Mouse (Mus musculus) neural tube, embryonic 15.5 days (tissue): Measurements from ENCODE around the gene Tex29. TPM values are rescaled to one million over a fixed set of nuclear protein-coding genes. Genes with fewer than 3 reads are reported as not detected.

Source experiments
- ATAC-seq: fragments of 200-750 bp; cut with Nextera tagmentation; 2 replicates; pipeline ENCODE4 v1.8.0; 2017; ENCODE audit warnings: mild to moderate bottlenecking, moderate TSS enrichment, moderate library complexity; ENCODE audit not compliant: low FRiP score
- H3K27ac ChIP-seq: fragments of 300-500 bp; sonication (generic); replicated peaks from 2 replicates; pipeline ENCODE4 v1.5.1; 2015; ENCODE audit warnings: mild to moderate bottlenecking, inconsistent platforms
- H3K27me3 ChIP-seq: fragments of 300-500 bp; sonication (generic); replicated peaks from 2 replicates; pipeline ENCODE4 v1.6.1; 2015; ENCODE audit warnings: inconsistent platforms
- H3K36me3 ChIP-seq: fragments of 300-500 bp; sonication (generic); 2 replicates; pipeline ENCODE4 v1.6.1; 2015; ENCODE audit warnings: inconsistent platforms
- H3K4me1 ChIP-seq: fragments of 300-500 bp; sonication (generic); 2 replicates; pipeline ENCODE4 v1.6.1; 2015; ENCODE audit warnings: inconsistent platforms
- H3K4me2 ChIP-seq: fragments of 300-500 bp; sonication (generic); 2 replicates; pipeline ENCODE4 v1.6.1; 2015; ENCODE audit warnings: inconsistent platforms, mild to moderate bottlenecking, moderate library complexity
- H3K4me3 ChIP-seq: fragments of 300-500 bp; sonication (generic); replicated peaks from 2 replicates; pipeline ENCODE4 v1.5.1; 2015; ENCODE audit warnings: mild to moderate bottlenecking, inconsistent platforms
- H3K9ac ChIP-seq: fragments of 300-500 bp; sonication (generic); replicated peaks from 2 replicates; pipeline ENCODE4 v1.6.1; 2015; ENCODE audit warnings: mild to moderate bottlenecking, inconsistent platforms
- H3K9me3 ChIP-seq: fragments of 300-500 bp; sonication (generic); replicated peaks from 2 replicates; pipeline ENCODE4 v1.6.1; 2016; ENCODE audit warnings: inconsistent platforms
- WGBS: fragments of 180-500 bp; shearing (Covaris S2); methylation state at CpG from one replicate; pipeline ENCODE4 v1.1.7; 2015; ENCODE audit warnings: mixed read lengths; 5-methylcytosine and 5-hydroxymethylcytosine counted together
- polyA plus RNA-seq: library from polyadenylated mRNA; unstranded; fragments of >200 nt; fragmentation: Nextera tagmentation; extraction: Ambion mirVana; gene quantifications from 2 replicates; pipeline ENCODE4 v1.2.1, GENCODE M21; 2015

Gene Tex29
- 0.61 and 0.67 TPM in 2 replicates for polyA plus RNA-seq

GRCm38 (mm10) chr8:11840174-11840573, at the start of gene Tex29:
TSS of gene Tex29 (plus strand) at chr8:11840474.
- H3K4me2 ChIP-seq = no peak within 1 kb of the TSS
- H3K27ac ChIP-seq = peak within 1 kb of the TSS; percentile 55
- H3K36me3 ChIP-seq = peaks cover 6% of the 10 kb centered on the region
- H3K27me3 ChIP-seq = no peaks in the 10 kb centered on the region
- peaks cover 26% of the 10 kb centered on the region for H3K4me1 ChIP-seq
- ATAC-seq = no peak
- H3K9ac ChIP-seq = no peak within 1 kb of the TSS
- WGBS = 85% methylated on average over 5 of the region's 5 CpGs
- H3K9me3 ChIP-seq = no peaks in the 10 kb centered on the region
- H3K4me3 ChIP-seq = no peak within 1 kb of the TSS

GRCm38 (mm10) chr8:11794956-11795355, 45.3 kb upstream of the Tex29 start:
- no peak overlapping the region for H3K9ac ChIP-seq
- no peak overlapping the region for H3K4me3 ChIP-seq
- no peaks in the 10 kb centered on the region for H3K9me3 ChIP-seq
- H3K4me2 ChIP-seq = no peak overlapping the region
- peaks cover 19% of the 10 kb centered on the region for H3K4me1 ChIP-seq
- H3K36me3 ChIP-seq = peaks cover 33% of the 10 kb centered on the region
- no peak overlapping the region for H3K27ac ChIP-seq
- no peak for ATAC-seq
- H3K27me3 ChIP-seq = no peaks in the 10 kb centered on the region

GRCm38 (mm10) chr8:11797128-11797527, 43.1 kb upstream of the Tex29 start:
- H3K4me3 ChIP-seq = no peak overlapping the region
- no peak overlapping the region for H3K9ac ChIP-seq
- no peak overlapping the region for H3K4me2 ChIP-seq
- peak; percentile 68 for ATAC-seq
- H3K36me3 ChIP-seq = peaks cover 32% of the 10 kb centered on the region
- H3K4me1 ChIP-seq = peaks cover 19% of the 10 kb centered on the region
- H3K9me3 ChIP-seq = no peaks in the 10 kb centered on the region
- no peaks in the 10 kb centered on the region for H3K27me3 ChIP-seq
- H3K27ac ChIP-seq = peak overlapping the region; percentile 63; the same call in 1 of the 2 replicates
- WGBS = 80% methylated on average over 8 of the region's 8 CpGs

- H3K4me2 ChIP-seq = no peak overlapping the region
- WGBS = 68% methylated on average over 14 of the region's 14 CpGs
- H3K9me3 ChIP-seq = no peaks in the 10 kb centered on the region
- H3K36me3 ChIP-seq = peaks cover 31% of the 10 kb centered on the region
- peaks cover 19% of the 10 kb centered on the region for H3K4me1 ChIP-seq
- no peak overlapping the region for H3K4me3 ChIP-seq
- ATAC-seq = peak; percentile 53; the same call in 1 of the 2 replicates
- H3K9ac ChIP-seq = no peak overlapping the region
- peak overlapping the region; percentile 63 for H3K27ac ChIP-seq
- no peaks in the 10 kb centered on the region for H3K27me3 ChIP-seq
Observed at GRCm38 (mm10) chr8:11797729-11798479, 42.4 kb upstream of the Tex29 start.

GRCm38 (mm10) chr8:11798480-11798867, 41.8 kb upstream of the Tex29 start:
- Histone ChIP-seq H3K4me1 (peaks cover 19% of the 10 kb centered on the region), H3K27me3 (no peaks in the 10 kb centered on the region), H3K27ac (peak overlapping the region; percentile 63), H3K36me3 (peaks cover 30% of the 10 kb centered on the region), H3K9ac (no peak overlapping the region), H3K4me3 (no peak overlapping the region), H3K9me3 (no peaks in the 10 kb centered on the region), H3K4me2 (no peak overlapping the region)
- 0 out of 2 replicates have a peak, but pooled peaks have one; percentile 28 for ATAC-seq
- 84% methylated on average over 4 of the region's 4 CpGs for WGBS

- peaks cover 19% of the 10 kb centered on the region for H3K4me1 ChIP-seq
- ATAC-seq = no peak
- H3K36me3 ChIP-seq = peaks cover 32% of the 10 kb centered on the region
- no peak overlapping the region for H3K4me2 ChIP-seq
- H3K9me3 ChIP-seq = no peaks in the 10 kb centered on the region
- H3K27me3 ChIP-seq = no peaks in the 10 kb centered on the region
- no peak overlapping the region for H3K4me3 ChIP-seq
- WGBS = 93% methylated on average over 3 of the region's 3 CpGs
- H3K9ac ChIP-seq = no peak overlapping the region
- H3K27ac ChIP-seq = no peak overlapping the region
Observed at GRCm38 (mm10) chr8:11799098-11799497, 41.2 kb upstream of the Tex29 start.

GRCm38 (mm10) chr8:11800481-11800880, 39.8 kb upstream of the Tex29 start:
- Histone ChIP-seq H3K4me3 (no peak overlapping the region), H3K4me2 (no peak overlapping the region), H3K36me3 (peaks cover 31% of the 10 kb centered on the region), H3K4me1 (peaks cover 13% of the 10 kb centered on the region; the same call in 1 of the 2 replicates), H3K9ac (no peak overlapping the region), H3K27me3 (no peaks in the 10 kb centered on the region), H3K27ac (no peak overlapping the region), H3K9me3 (no peaks in the 10 kb centered on the region)
- ATAC-seq = no peak
- 85% methylated on average over 7 of the region's 7 CpGs for WGBS

GRCm38 (mm10) chr8:11801571-11801970, 38.7 kb upstream of the Tex29 start:
- Histone ChIP-seq H3K4me1 (peaks cover 17% of the 10 kb centered on the region), H3K4me3 (no peak overlapping the region), H3K27me3 (no peaks in the 10 kb centered on the region), H3K36me3 (peaks cover 42% of the 10 kb centered on the region), H3K9me3 (no peaks in the 10 kb centered on the region), H3K4me2 (no peak overlapping the region), H3K9ac (no peak overlapping the region), H3K27ac (no peak overlapping the region)
- no peak for ATAC-seq
- 54% methylated on average over 8 of the region's 8 CpGs for WGBS

- Histone ChIP-seq H3K4me3 (no peak overlapping the region), H3K9me3 (no peaks in the 10 kb centered on the region), H3K36me3 (peaks cover 70% of the 10 kb centered on the region), H3K9ac (no peak overlapping the region), H3K4me2 (no peak overlapping the region), H3K4me1 (peaks cover 4% of the 10 kb centered on the region), H3K27ac (no peak overlapping the region), H3K27me3 (no peaks in the 10 kb centered on the region)
- WGBS = 96% methylated on average over 4 of the region's 4 CpGs
- ATAC-seq = no peak
Observed at GRCm38 (mm10) chr8:11804914-11805313, 35.4 kb upstream of the Tex29 start.

- Histone ChIP-seq H3K9ac (no peak overlapping the region), H3K27ac (0 out of 2 replicates have a peak overlapping the region, but pooled peaks have one; percentile 28), H3K9me3 (no peaks in the 10 kb centered on the region), H3K4me2 (no peak overlapping the region), H3K4me3 (no peak overlapping the region), H3K4me1 (peaks cover 4% of the 10 kb centered on the region), H3K27me3 (no peaks in the 10 kb centered on the region), H3K36me3 (peaks cover 79% of the 10 kb centered on the region)
- no peak for ATAC-seq
- WGBS = 68% methylated on average over 6 of the region's 6 CpGs
Observed at GRCm38 (mm10) chr8:11806252-11806651, 34.0 kb upstream of the Tex29 start.

- H3K36me3 ChIP-seq = peaks cover 81% of the 10 kb centered on the region
- no peak overlapping the region for H3K9ac ChIP-seq
- H3K4me1 ChIP-seq = peaks cover 4% of the 10 kb centered on the region
- H3K27ac ChIP-seq = no peak overlapping the region
- no peak overlapping the region for H3K4me2 ChIP-seq
- H3K27me3 ChIP-seq = no peaks in the 10 kb centered on the region
- ATAC-seq = no peak
- H3K9me3 ChIP-seq = no peaks in the 10 kb centered on the region
- H3K4me3 ChIP-seq = no peak overlapping the region
- WGBS = 71% methylated on average over 3 of the region's 3 CpGs
Observed at GRCm38 (mm10) chr8:11807361-11807760, 32.9 kb upstream of the Tex29 start.

GRCm38 (mm10) chr8:11808047-11808446, 32.2 kb upstream of the Tex29 start:
- no peak overlapping the region for H3K4me3 ChIP-seq
- peaks cover 4% of the 10 kb centered on the region for H3K4me1 ChIP-seq
- H3K27ac ChIP-seq = no peak overlapping the region
- ATAC-seq = no peak
- no peaks in the 10 kb centered on the region for H3K27me3 ChIP-seq
- peaks cover 81% of the 10 kb centered on the region for H3K36me3 ChIP-seq
- no peak overlapping the region for H3K4me2 ChIP-seq
- no peaks in the 10 kb centered on the region for H3K9me3 ChIP-seq
- no peak overlapping the region for H3K9ac ChIP-seq
- WGBS = 92% methylated on average over 5 of the region's 5 CpGs
